Mouse (Mus musculus) layer of hippocampus, adult 8-10 months (tissue): ENCODE measurements around the gene Ttc27. TPM values are rescaled to one million over a fixed set of nuclear protein-coding genes. Genes with fewer than 3 reads are reported as not detected.

Source experiments
- DNase-seq, 2 experiments: peaks; one replicate each; pipeline ENCODE4 v3.0.0; 2022; ENCODE audit warnings: low spot score in 2 of 2
- total RNA-seq, 4 experiments: library from RNA; stranded (reverse); gene quantifications; 2 replicates each; pipeline ENCODE4 v1.2.4; 2022

Ttc27 gene
- total RNA-seq, 4 experiments from 2014 or later = 24.2 to 28.8 (median 25.5) TPM

- no peak for DNase-seq
Observed at GRCm38 (mm10) chr17:74875740-74876139, 158.2 kb downstream of the Ttc27 start.

- DNase-seq = no peak
Observed at GRCm38 (mm10) chr17:74876954-74877353, 159.4 kb downstream of the Ttc27 start.

- no peak for DNase-seq
Observed at GRCm38 (mm10) chr17:74879768-74880167, 162.2 kb downstream of the Ttc27 start.

- DNase-seq = no peak
Observed at GRCm38 (mm10) chr17:74887039-74887438, 169.5 kb downstream of the Ttc27 start.

GRCm38 (mm10) chr17:74888836-74889534, 171.5 kb downstream of the Ttc27 start:
- DNase-seq = no peak

- no peak for DNase-seq
Observed at GRCm38 (mm10) chr17:74889535-74890117, 172.1 kb downstream of the Ttc27 start.

GRCm38 (mm10) chr17:74902453-74902852, 184.9 kb downstream of the Ttc27 start:
- DNase-seq = no peak

GRCm38 (mm10) chr17:74903411-74904331, 186.1 kb downstream of the Ttc27 start:
- no peak for DNase-seq

- DNase-seq = no peak
Observed at GRCm38 (mm10) chr17:74904332-74904687, 186.8 kb downstream of the Ttc27 start.

- DNase-seq = no peak
Observed at GRCm38 (mm10) chr17:74904956-74905355, 187.4 kb downstream of the Ttc27 start.

GRCm38 (mm10) chr17:74912995-74913394, 195.5 kb downstream of the Ttc27 start:
- DNase-seq = no peak

Other genes starting within 250 kb of the Ttc27 start
- gene Yipf4, start 228.2 kb upstream of the Ttc27 start, total RNA-seq = 10 to 100 TPM; 78.8 to 86.5 (median 82.5) TPM
- gene Birc6, start 189.4 kb upstream of the Ttc27 start, total RNA-seq = 100 to 1,000 TPM; 113 to 132 (median 117) TPM